Mouse (Mus musculus) hindbrain, embryonic 11.5 days (tissue): ENCODE data around the gene C1qtnf5. TPM values are rescaled to one million over a fixed set of nuclear protein-coding genes. Genes with fewer than 3 reads are reported as not detected.

Experiments used
- ATAC-seq: fragments of 200-750 bp; cut with Nextera tagmentation; 2 replicates; pipeline ENCODE4 v1.8.0; 2017; ENCODE audit warnings: mild to moderate bottlenecking, moderate TSS enrichment, moderate library complexity; ENCODE audit not compliant: low FRiP score
- DNase-seq: peaks from one replicate; pipeline ENCODE4 v3.0.0-alpha.2; 2015; ENCODE audit warnings: low spot score
- H3K27ac ChIP-seq: fragments of 300-500 bp; sonication (generic); 2 replicates; pipeline ENCODE4 v1.5.1; 2014; ENCODE audit warnings: mild to moderate bottlenecking, low read depth, low read length
- H3K27me3 ChIP-seq: fragments of 300-500 bp; sonication (generic); 2 replicates; pipeline ENCODE4 v1.6.1; 2014; ENCODE audit warnings: mild to moderate bottlenecking, low read length, moderate library complexity, mixed read lengths; ENCODE audit not compliant: control insufficient read depth, insufficient read depth
- H3K36me3 ChIP-seq: fragments of 300-500 bp; sonication (generic); 2 replicates; pipeline ENCODE4 v1.6.1; 2014; ENCODE audit warnings: mild to moderate bottlenecking, low read length, moderate library complexity, mixed read lengths; ENCODE audit not compliant: control insufficient read depth, insufficient read depth
- H3K4me1 ChIP-seq: fragments of 300-500 bp; sonication (generic); replicated peaks from 2 replicates; pipeline ENCODE4 v1.6.1; 2014; ENCODE audit warnings: low read length, mixed read lengths; ENCODE audit not compliant: control insufficient read depth, insufficient read depth
- H3K4me2 ChIP-seq: fragments of 300-500 bp; sonication (generic); replicated peaks from 2 replicates; pipeline ENCODE4 v1.6.1; 2014; ENCODE audit warnings: mild to moderate bottlenecking, low read depth, low read length
- H3K4me3 ChIP-seq: fragments of 300-500 bp; sonication (generic); 2 replicates; pipeline ENCODE4 v1.5.1; 2014; ENCODE audit warnings: low read depth, low read length
- H3K9ac ChIP-seq: fragments of 300-500 bp; sonication (generic); 2 replicates; pipeline ENCODE4 v1.6.1; 2014; ENCODE audit warnings: low read depth, low read length
- H3K9me3 ChIP-seq: fragments of 300-500 bp; sonication (generic); 2 replicates; pipeline ENCODE4 v1.6.1; 2016; ENCODE audit warnings: low read length; ENCODE audit not compliant: control insufficient read depth
- WGBS: fragments of 180-500 bp; shearing (Covaris S2); extraction: QIAGEN DNeasy Blood & Tissue Kit; methylation state at CpG from one replicate; pipeline ENCODE4 v1.1.7; 2014; 5-methylcytosine and 5-hydroxymethylcytosine counted together
- polyA plus RNA-seq: library from polyadenylated mRNA; unstranded; fragments of >200 nt; fragmentation: Nextera tagmentation; extraction: Ambion mirVana; gene quantifications from 2 replicates; pipeline ENCODE4 v1.2.1, GENCODE M21; 2014

Gene C1qtnf5
- polyA plus RNA-seq, 1 experiment from 2014 or later: 1.2 TPM

GRCm38 (mm10) chr9:44077266-44077910 is 29.7 kb upstream of the C1qtnf5 start:
- Histone ChIP-seq H3K4me3 (no peak overlapping the region), H3K27me3 (no peaks in the 10 kb centered on the region), H3K9ac (no peak overlapping the region), H3K27ac (no peak overlapping the region), H3K4me1 (peaks cover 6% of the 10 kb centered on the region), H3K36me3 (no peaks in the 10 kb centered on the region), H3K9me3 (no peaks in the 10 kb centered on the region), H3K4me2 (no peak overlapping the region)
- ATAC-seq: no peak
- WGBS: 85% methylated on average over 11 of the region's 11 CpGs
- DNase-seq: no peak

DNA sequence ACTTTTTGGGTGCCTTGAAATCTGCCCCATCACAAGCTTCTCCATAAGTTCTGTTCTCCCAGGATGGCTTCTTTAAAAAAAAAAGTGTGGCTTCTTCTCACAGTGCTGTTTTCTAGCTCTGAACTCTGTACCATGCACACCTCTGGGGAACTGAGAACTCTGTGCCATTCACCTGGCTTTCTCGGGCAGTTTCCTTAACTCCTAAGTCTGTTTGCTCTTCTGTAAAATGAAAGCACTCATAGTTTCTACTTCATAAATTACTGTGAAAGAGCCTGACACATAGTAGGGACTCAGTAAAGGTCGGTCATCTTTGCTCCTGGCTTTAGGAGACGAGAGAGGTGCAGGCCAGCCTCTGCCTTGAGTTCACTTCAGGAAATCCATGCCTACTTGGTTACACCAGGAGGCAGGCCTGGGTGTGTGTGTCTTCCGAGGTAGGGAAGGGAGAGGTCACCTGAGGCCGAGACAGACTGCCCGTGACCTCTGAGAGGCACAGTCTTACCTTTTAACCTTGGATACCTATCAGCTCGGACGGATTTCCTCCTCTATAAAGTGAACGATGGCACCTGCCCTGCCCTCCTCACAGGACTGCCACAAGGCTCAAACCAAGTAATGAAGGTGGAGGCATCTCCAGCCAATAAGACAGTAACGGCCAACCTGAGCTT is 28.8 kb upstream of the C1qtnf5 start:
- H3K4me3 ChIP-seq: no peak overlapping the region
- H3K27ac ChIP-seq: no peak overlapping the region
- DNase-seq (no peak), ATAC-seq (no peak)
- peaks cover 3% of the 10 kb centered on the region for H3K4me1 ChIP-seq
- H3K36me3 ChIP-seq: no peaks in the 10 kb centered on the region
- no peak overlapping the region for H3K9ac ChIP-seq
- 0 out of 2 replicates have a peak, but pooled peaks cover 2% of the 10 kb centered on the region for H3K27me3 ChIP-seq
- no peaks in the 10 kb centered on the region for H3K9me3 ChIP-seq
- no peak overlapping the region for H3K4me2 ChIP-seq
- 83% methylated on average over 10 of the region's 10 CpGs for WGBS

GRCm38 (mm10) chr9:44078955-44079756 is 27.9 kb upstream of the C1qtnf5 start:
- Histone ChIP-seq H3K4me3 (no peak overlapping the region), H3K9me3 (no peaks in the 10 kb centered on the region), H3K27ac (no peak overlapping the region), H3K36me3 (no peaks in the 10 kb centered on the region), H3K27me3 (peaks cover 10% of the 10 kb centered on the region), H3K9ac (no peak overlapping the region), H3K4me2 (no peak overlapping the region), H3K4me1 (0 out of 2 replicates have a peak, but pooled peaks cover 2% of the 10 kb centered on the region)
- ATAC-seq (no peak), DNase-seq (no peak)
- WGBS: 57% methylated on average over 14 of the region's 16 CpGs

DNA sequence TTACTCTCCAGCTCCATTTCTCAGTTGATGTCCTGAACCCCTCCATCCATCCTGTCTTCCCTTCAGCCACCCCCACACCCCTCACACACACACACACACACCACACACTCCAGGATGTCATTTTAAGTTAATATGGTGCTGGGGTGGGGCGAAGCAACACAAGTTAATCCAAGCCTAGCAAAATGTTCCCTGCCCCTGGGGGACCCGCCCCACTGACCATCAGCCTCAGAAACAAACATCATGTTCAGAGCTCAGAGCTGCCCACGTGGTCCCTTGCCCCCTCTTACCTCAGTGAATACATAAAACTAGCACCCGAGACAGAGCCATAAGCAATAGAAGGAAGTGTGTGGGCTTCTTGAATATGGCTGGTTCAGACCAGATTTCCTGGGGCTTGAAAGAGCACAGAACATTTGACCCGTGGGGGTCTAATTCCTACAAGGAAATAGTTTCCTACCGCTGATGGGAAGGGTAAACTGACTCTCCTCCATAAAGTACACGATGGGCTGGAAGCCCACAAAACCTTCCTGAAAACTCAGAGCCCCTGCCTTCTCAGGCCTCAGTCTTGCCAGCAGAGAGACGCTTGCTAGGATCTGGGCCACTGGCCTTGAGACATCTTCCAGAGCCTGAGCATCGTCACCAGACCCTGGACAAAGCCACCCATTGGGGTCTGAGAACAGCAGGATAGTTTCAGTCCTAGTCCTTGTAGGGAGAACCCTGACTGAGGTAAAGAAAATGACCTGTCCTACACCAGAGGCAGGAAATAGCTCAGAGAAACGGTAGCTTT is 26.9 kb upstream of the C1qtnf5 start:
- ATAC-seq (no peak), DNase-seq (no peak)
- peaks cover 10% of the 10 kb centered on the region for H3K27me3 ChIP-seq
- H3K36me3 ChIP-seq: no peaks in the 10 kb centered on the region
- H3K4me3 ChIP-seq: no peak overlapping the region
- H3K9me3 ChIP-seq: no peaks in the 10 kb centered on the region
- no peak overlapping the region for H3K4me2 ChIP-seq
- peaks cover 3% of the 10 kb centered on the region; the same call in 1 of the 2 replicates for H3K4me1 ChIP-seq
- H3K9ac ChIP-seq: no peak overlapping the region
- H3K27ac ChIP-seq: no peak overlapping the region
- WGBS: 73% methylated on average over 10 of the region's 10 CpGs

DNA sequence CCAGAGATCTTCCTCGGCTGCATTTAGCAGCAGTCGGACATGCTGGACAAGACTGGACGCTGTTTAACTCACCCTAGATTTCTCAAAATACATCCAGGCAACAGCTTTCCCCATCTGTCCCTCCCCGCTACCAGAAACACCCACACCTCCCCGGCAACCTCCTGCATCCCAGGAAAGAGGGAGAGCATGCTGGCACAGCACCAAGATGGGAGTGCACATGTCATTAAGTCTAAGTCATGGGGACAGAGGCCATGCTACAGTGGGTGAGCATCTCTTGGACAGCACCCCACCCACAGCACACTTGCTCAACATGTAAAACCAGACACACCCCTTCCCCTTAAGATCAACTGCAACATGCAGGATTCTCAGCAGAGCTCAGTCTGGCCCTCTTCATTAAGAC is 26.1 kb upstream of the C1qtnf5 start:
- H3K9ac ChIP-seq: no peak overlapping the region
- no peak overlapping the region for H3K27ac ChIP-seq
- H3K4me3 ChIP-seq: no peak overlapping the region
- H3K9me3 ChIP-seq: no peaks in the 10 kb centered on the region
- WGBS: 86% methylated on average over 5 of the region's 5 CpGs
- peaks cover 7% of the 10 kb centered on the region; the same call in 1 of the 2 replicates for H3K4me1 ChIP-seq
- no peak overlapping the region for H3K4me2 ChIP-seq
- DNase-seq (no peak), ATAC-seq (no peak)
- H3K36me3 ChIP-seq: no peaks in the 10 kb centered on the region
- peaks cover 17% of the 10 kb centered on the region for H3K27me3 ChIP-seq

GRCm38 (mm10) chr9:44081581-44081980 is 25.5 kb upstream of the C1qtnf5 start:
- no peak overlapping the region for H3K4me2 ChIP-seq
- no peak overlapping the region for H3K9ac ChIP-seq
- peaks cover 5% of the 10 kb centered on the region; the same call in 1 of the 2 replicates for H3K4me1 ChIP-seq
- no peak for DNase-seq
- H3K9me3 ChIP-seq: no peaks in the 10 kb centered on the region
- peaks cover 23% of the 10 kb centered on the region for H3K27me3 ChIP-seq
- H3K4me3 ChIP-seq: no peak overlapping the region
- no peak for ATAC-seq
- 81% methylated on average over 5 of the region's 5 CpGs for WGBS
- H3K36me3 ChIP-seq: no peaks in the 10 kb centered on the region
- no peak overlapping the region for H3K27ac ChIP-seq

DNA sequence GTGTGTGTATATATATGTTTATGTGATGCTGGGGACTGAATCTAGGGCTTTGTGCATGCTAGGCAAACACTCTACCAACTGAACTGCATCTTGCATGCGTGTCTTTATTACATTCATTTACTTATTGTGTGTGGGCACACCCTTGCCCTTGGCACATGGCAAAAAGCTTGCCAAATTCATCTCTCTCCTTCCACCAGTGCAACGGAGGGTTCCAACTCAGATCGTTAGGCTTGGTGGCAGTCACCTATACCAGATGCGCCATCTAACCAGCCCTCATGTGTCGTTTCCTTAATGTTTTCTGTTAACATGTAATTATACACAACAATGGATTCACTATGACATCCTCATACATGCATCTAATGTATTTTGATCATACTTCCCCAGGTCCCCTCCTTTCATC is 24.8 kb upstream of the C1qtnf5 start:
- H3K4me1 ChIP-seq: peaks cover 5% of the 10 kb centered on the region; the same call in 1 of the 2 replicates
- 93% methylated on average over 5 of the region's 5 CpGs for WGBS
- H3K36me3 ChIP-seq: no peaks in the 10 kb centered on the region
- no peak for DNase-seq
- no peak overlapping the region for H3K27ac ChIP-seq
- no peak overlapping the region for H3K4me2 ChIP-seq
- H3K4me3 ChIP-seq: no peak overlapping the region
- H3K9me3 ChIP-seq: no peaks in the 10 kb centered on the region
- H3K27me3 ChIP-seq: peaks cover 27% of the 10 kb centered on the region
- no peak for ATAC-seq
- H3K9ac ChIP-seq: no peak overlapping the region

- H3K27me3 ChIP-seq: peaks cover 27% of the 10 kb centered on the region
- peak overlapping the region; percentile 48; the same call in 1 of the 2 replicates for H3K4me3 ChIP-seq
- ATAC-seq: no peak
- H3K9ac ChIP-seq: no peak overlapping the region
- no peak overlapping the region for H3K27ac ChIP-seq
- no peaks in the 10 kb centered on the region for H3K9me3 ChIP-seq
- H3K4me2 ChIP-seq: peak overlapping the region; percentile 92
- DNase-seq: no peak
- 11% methylated on average over 23 of the region's 23 CpGs for WGBS
- peaks cover 11% of the 10 kb centered on the region; the same call in 1 of the 2 replicates for H3K4me1 ChIP-seq
- H3K36me3 ChIP-seq: no peaks in the 10 kb centered on the region
Observed at GRCm38 (mm10) chr9:44083392-44084121, 23.5 kb upstream of the C1qtnf5 start.
